ENCODE assay signal across 7 mouse cellular contexts in the genomic region with DNA sequence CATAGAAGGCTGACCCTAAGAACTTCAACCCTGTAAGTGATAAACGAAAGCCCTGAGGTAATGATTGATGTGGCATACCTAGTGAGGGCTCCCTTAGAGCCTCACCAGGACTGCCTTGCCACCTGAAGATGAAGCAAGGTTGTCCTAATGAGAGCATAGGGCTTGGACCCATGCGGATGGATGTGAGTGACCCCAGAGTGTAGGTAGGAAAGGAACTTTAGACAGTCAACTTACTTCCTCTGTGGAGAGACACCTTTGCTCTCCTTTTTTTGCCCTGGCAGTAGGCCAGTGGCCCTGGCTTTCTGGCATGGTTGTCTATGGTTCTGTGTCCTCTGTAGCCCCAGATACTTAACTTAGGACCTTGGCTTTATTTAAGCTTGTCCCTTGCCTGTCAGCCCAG. TPM values are rescaled to one million over a fixed set of nuclear protein-coding genes. Genes with fewer than 3 reads are reported as not detected.
DNase-seq lines count a peak whose midpoint lies in the region; ATAC-seq and TF ChIP-seq lines count a peak whose summit lies in the region.

No protein-coding gene starts in this region.

- no peak overlapping the region for H3K9ac ChIP-seq in neural tube, embryonic 11.5 days (ENCODE audit: low read length)
- peak overlapping the region; percentile 91 for H3K9ac ChIP-seq in limb, embryonic 13.5 days
- H3K9ac ChIP-seq in stomach, postnatal 0 days (ENCODE audit: low read length): no peak overlapping the region

- ATAC-seq in neural tube, embryonic 11.5 days (ENCODE audit: insufficient read depth, low FRiP score, low TSS enrichment): no peak
- no peak for ATAC-seq in limb, embryonic 13.5 days (ENCODE audit: low FRiP score, low read depth)
- ATAC-seq in stomach, postnatal 0 days (ENCODE audit: low FRiP score, low TSS enrichment): no peak

- no peaks in the 10 kb centered on the region for H3K9me3 ChIP-seq in neural tube, embryonic 11.5 days (ENCODE audit: control insufficient read depth, low read length)
- no peaks in the 10 kb centered on the region for H3K9me3 ChIP-seq in hindbrain, embryonic 10.5 days
- H3K9me3 ChIP-seq in limb, embryonic 13.5 days: no peaks in the 10 kb centered on the region
- H3K9me3 ChIP-seq in stomach, postnatal 0 days (ENCODE audit: control insufficient read depth, low read length): no peaks in the 10 kb centered on the region

- H3K4me1 ChIP-seq in neural tube, embryonic 11.5 days (ENCODE audit: control insufficient read depth, insufficient read depth, low read length): peaks cover 11% of the 10 kb centered on the region
- peaks cover 23% of the 10 kb centered on the region for H3K4me1 ChIP-seq in hindbrain, embryonic 10.5 days (replicated peaks)
- peaks cover 17% of the 10 kb centered on the region for H3K4me1 ChIP-seq in limb, embryonic 13.5 days
- H3K4me1 ChIP-seq in stomach, postnatal 0 days (replicated peaks; ENCODE audit: control insufficient read depth, insufficient read depth): peaks cover 5% of the 10 kb centered on the region; the same call in 1 of the 2 replicates

- peak overlapping the region; percentile 85 for H3K4me3 ChIP-seq in neural tube, embryonic 11.5 days (ENCODE audit: low read depth, low read length)
- peak overlapping the region; percentile 83 for H3K4me3 ChIP-seq in hindbrain, embryonic 10.5 days
- peak overlapping the region; percentile 99 for H3K4me3 ChIP-seq in limb, embryonic 13.5 days
- H3K4me3 ChIP-seq in stomach, postnatal 0 days (ENCODE audit: low read depth, low read length): no peak overlapping the region; the same call in 1 of the 2 replicates

- TF ChIP-seq EP300 in stomach, postnatal 0 days (optimal IDR thresholded peaks at IDR 0.05): no peak

- no peaks in the 10 kb centered on the region for H3K27me3 ChIP-seq in neural tube, embryonic 11.5 days (ENCODE audit: control insufficient read depth, insufficient read depth, low read length)
- no peaks in the 10 kb centered on the region for H3K27me3 ChIP-seq in hindbrain, embryonic 10.5 days (ENCODE audit: insufficient read depth, poor library complexity, severe bottlenecking)
- H3K27me3 ChIP-seq in limb, embryonic 13.5 days: no peaks in the 10 kb centered on the region
- H3K27me3 ChIP-seq in stomach, postnatal 0 days (ENCODE audit: control insufficient read depth, insufficient read depth, low read length): no peaks in the 10 kb centered on the region

- no peak for DNase-seq in neural tube, embryonic 11.5 days (ENCODE audit: low spot score)
- DNase-seq in neural tube, embryonic 10.5 days (ENCODE audit: extremely low spot score, low spot score): no peak
- no peak for DNase-seq in hindbrain, embryonic 10.5 days (ENCODE audit: low spot score)
- no peak for DNase-seq in stomach, postnatal 0 days (ENCODE audit: low spot score)
- DNase-seq in embryo, embryonic 10.5 days (ENCODE audit: low spot score): no peak
- DNase-seq in frontal cortex, postnatal 14 days (ENCODE audit: low spot score in 2 of 2): no peak

- no peak overlapping the region for H3K27ac ChIP-seq in neural tube, embryonic 11.5 days (ENCODE audit: low read depth, low read length)
- H3K27ac ChIP-seq in hindbrain, embryonic 10.5 days: no peak overlapping the region
- H3K27ac ChIP-seq in limb, embryonic 13.5 days: no peak overlapping the region
- H3K27ac ChIP-seq in stomach, postnatal 0 days (replicated peaks): no peak overlapping the region

- peaks cover 6% of the 10 kb centered on the region; the same call in 1 of the 2 replicates for H3K36me3 ChIP-seq in neural tube, embryonic 11.5 days (ENCODE audit: control insufficient read depth, insufficient read depth, low read length)
- peaks cover 52% of the 10 kb centered on the region for H3K36me3 ChIP-seq in hindbrain, embryonic 10.5 days
- peaks cover 48% of the 10 kb centered on the region for H3K36me3 ChIP-seq in limb, embryonic 13.5 days
- H3K36me3 ChIP-seq in stomach, postnatal 0 days (ENCODE audit: control insufficient read depth, insufficient read depth, low read length): peaks cover 10% of the 10 kb centered on the region

- no peak for TF ChIP-seq CTCF in stomach, postnatal 0 days (IDR thresholded peaks at IDR 0.05; ENCODE audit: low read depth)

- WGBS in neural tube, embryonic 11.5 days: 90% methylated on average over 2 of the region's 2 CpGs
- WGBS in hindbrain, embryonic 10.5 days: 93% methylated on average over 2 of the region's 2 CpGs
- 89% methylated on average over 2 of the region's 2 CpGs for WGBS in limb, embryonic 13.5 days
- WGBS in stomach, postnatal 0 days: 80% methylated on average over 2 of the region's 2 CpGs

- H3K4me2 ChIP-seq in neural tube, embryonic 11.5 days (ENCODE audit: low read depth): peak overlapping the region; percentile 100
- H3K4me2 ChIP-seq in limb, embryonic 13.5 days (replicated peaks): peak overlapping the region; percentile 100
- peak overlapping the region; percentile 99 for H3K4me2 ChIP-seq in stomach, postnatal 0 days (replicated peaks; ENCODE audit: low read depth)

RNA-seq across cellular contexts. Expression of a gene that starts 1.7 kb away (rescaled TPM):
- 35.5 and 35.7 TPM in 2 replicates for polyA plus RNA-seq in neural tube, embryonic 11.5 days (2014; fragmentation: Nextera tagmentation; extraction: Ambion mirVana)
- polyA plus RNA-seq in hindbrain, embryonic 10.5 days (2016; fragmentation: Nextera tagmentation; extraction: Ambion mirVana): 28.3 and 35.7 TPM in 2 replicates
- 29.1 and 30.9 TPM in 2 replicates for polyA plus RNA-seq in limb, embryonic 13.5 days (2015; fragmentation: Nextera tagmentation; extraction: Ambion mirVana)
- 18.5 and 20.9 TPM in 2 replicates for polyA plus RNA-seq in stomach, postnatal 0 days (2015; fragmentation: Nextera tagmentation; extraction: Ambion mirVana)

RNA-seq across cellular contexts. Expression of a gene that starts 16.9 kb away (rescaled TPM):
- polyA plus RNA-seq in neural tube, embryonic 11.5 days (2014; fragmentation: Nextera tagmentation; extraction: Ambion mirVana): 252 and 255 TPM in 2 replicates
- polyA plus RNA-seq in hindbrain, embryonic 10.5 days (2016; fragmentation: Nextera tagmentation; extraction: Ambion mirVana): 217 and 229 TPM in 2 replicates
- 291 and 292 TPM in 2 replicates for polyA plus RNA-seq in limb, embryonic 13.5 days (2015; fragmentation: Nextera tagmentation; extraction: Ambion mirVana)
- 135 and 146 TPM in 2 replicates for polyA plus RNA-seq in stomach, postnatal 0 days (2015; fragmentation: Nextera tagmentation; extraction: Ambion mirVana)

RNA-seq across cellular contexts. Expression of a gene that starts 18.0 kb away (rescaled TPM):
- polyA plus RNA-seq in neural tube, embryonic 11.5 days (2014; fragmentation: Nextera tagmentation; extraction: Ambion mirVana): 11.8 and 12.8 TPM in 2 replicates
- polyA plus RNA-seq in hindbrain, embryonic 10.5 days (2016; fragmentation: Nextera tagmentation; extraction: Ambion mirVana): 5.1 and 8.2 TPM in 2 replicates
- 15.1 and 15.9 TPM in 2 replicates for polyA plus RNA-seq in limb, embryonic 13.5 days (2015; fragmentation: Nextera tagmentation; extraction: Ambion mirVana)
- 9.2 and 9.4 TPM in 2 replicates for polyA plus RNA-seq in stomach, postnatal 0 days (2015; fragmentation: Nextera tagmentation; extraction: Ambion mirVana)

RNA-seq across cellular contexts. Expression of a gene that starts 48.7 kb away (rescaled TPM):
- 283 and 285 TPM in 2 replicates for polyA plus RNA-seq in neural tube, embryonic 11.5 days (2014; fragmentation: Nextera tagmentation; extraction: Ambion mirVana)
- 293 and 337 TPM in 2 replicates for polyA plus RNA-seq in hindbrain, embryonic 10.5 days (2016; fragmentation: Nextera tagmentation; extraction: Ambion mirVana)
- polyA plus RNA-seq in limb, embryonic 13.5 days (2015; fragmentation: Nextera tagmentation; extraction: Ambion mirVana): 208 and 209 TPM in 2 replicates
- polyA plus RNA-seq in stomach, postnatal 0 days (2015; fragmentation: Nextera tagmentation; extraction: Ambion mirVana): 117 and 124 TPM in 2 replicates
